Mouse (Mus musculus) kidney, postnatal 0 days (tissue): ENCODE measurements around the gene Abcc8. TPM values are rescaled to one million over a fixed set of nuclear protein-coding genes. Genes with fewer than 3 reads are reported as not detected.

ENCODE experiments used
- ATAC-seq: fragments of 200-750 bp; cut with Nextera tagmentation; replicated peaks from 2 replicates; pipeline ENCODE4 v1.8.0; 2017; ENCODE audit warnings: low read depth, moderate number of reproducible peaks, moderate TSS enrichment, moderate library complexity; ENCODE audit not compliant: low FRiP score
- DNase-seq: peaks from one replicate; pipeline ENCODE4 v3.0.0-alpha.2; 2016; ENCODE audit warnings: low spot score
- H3K27ac ChIP-seq: fragments of 300-500 bp; sonication (generic); 2 replicates; pipeline ENCODE4 v1.5.1; 2014; ENCODE audit warnings: mild to moderate bottlenecking
- H3K27me3 ChIP-seq: fragments of 300-500 bp; sonication (generic); 2 replicates; pipeline ENCODE4 v1.6.1; 2014; ENCODE audit warnings: low read length, mixed read lengths; ENCODE audit not compliant: insufficient read depth
- H3K36me3 ChIP-seq: fragments of 300-500 bp; sonication (generic); 2 replicates; pipeline ENCODE4 v1.6.1; 2014; ENCODE audit warnings: low read length, mixed read lengths; ENCODE audit not compliant: insufficient read depth
- H3K4me1 ChIP-seq: fragments of 300-500 bp; sonication (generic); replicated peaks from 2 replicates; pipeline ENCODE4 v1.6.1; 2014; ENCODE audit warnings: antibody characterized with exemption, low read length, mixed read lengths; ENCODE audit not compliant: insufficient read depth
- H3K4me2 ChIP-seq: fragments of 300-500 bp; sonication (generic); 2 replicates; pipeline ENCODE4 v1.6.1; 2014; ENCODE audit warnings: mild to moderate bottlenecking, low read length, moderate library complexity, mixed read lengths
- H3K4me3 ChIP-seq: fragments of 300-500 bp; sonication (generic); replicated peaks from 2 replicates; pipeline ENCODE4 v1.5.1; 2014; ENCODE audit warnings: low read depth, low read length
- H3K9ac ChIP-seq: fragments of 300-500 bp; sonication (generic); 2 replicates; pipeline ENCODE4 v1.6.1; 2014; ENCODE audit warnings: low read depth, low read length
- H3K9me3 ChIP-seq: fragments of 300-500 bp; sonication (generic); replicated peaks from 2 replicates; pipeline ENCODE4 v1.6.1; 2016; ENCODE audit warnings: low read length, inconsistent platforms, mixed read lengths
- CTCF ChIP-seq: IDR thresholded peaks from 2 replicates; pipeline ENCODE4 v1.5.1; 2016; ENCODE audit warnings: antibody characterized with exemption, low read depth, mild to moderate bottlenecking, moderate library complexity
- WGBS: fragments of 180-500 bp; shearing (Covaris S2); extraction: QIAGEN DNeasy Blood & Tissue Kit; methylation state at CpG from one replicate; pipeline ENCODE4 v1.1.7; 2014; 5-methylcytosine and 5-hydroxymethylcytosine counted together
- polyA plus RNA-seq: library from polyadenylated mRNA; unstranded; fragments of >200 nt; fragmentation: Nextera tagmentation; extraction: Ambion mirVana; gene quantifications from 2 replicates; pipeline ENCODE4 v1.2.1, GENCODE M21; 2015

Gene Abcc8
- polyA plus RNA-seq, 1 experiment from 2014 or later, result 1.1 TPM

- Histone ChIP-seq H3K4me3 (no peak overlapping the region), H3K4me2 (no peak overlapping the region), H3K9me3 (no peaks in the 10 kb centered on the region), H3K27me3 (no peaks in the 10 kb centered on the region), H3K9ac (no peak overlapping the region), H3K36me3 (no peaks in the 10 kb centered on the region), H3K27ac (no peak overlapping the region), H3K4me1 (no peaks in the 10 kb centered on the region)
- TF ChIP-seq CTCF, result no peak
- ATAC-seq, result no peak
- no peak for DNase-seq
- WGBS, result 88% methylated on average over 7 of the region's 7 CpGs
Observed at GRCm38 (mm10) chr7:46146675-46147308, 33.0 kb downstream of the Abcc8 start.

DNA sequence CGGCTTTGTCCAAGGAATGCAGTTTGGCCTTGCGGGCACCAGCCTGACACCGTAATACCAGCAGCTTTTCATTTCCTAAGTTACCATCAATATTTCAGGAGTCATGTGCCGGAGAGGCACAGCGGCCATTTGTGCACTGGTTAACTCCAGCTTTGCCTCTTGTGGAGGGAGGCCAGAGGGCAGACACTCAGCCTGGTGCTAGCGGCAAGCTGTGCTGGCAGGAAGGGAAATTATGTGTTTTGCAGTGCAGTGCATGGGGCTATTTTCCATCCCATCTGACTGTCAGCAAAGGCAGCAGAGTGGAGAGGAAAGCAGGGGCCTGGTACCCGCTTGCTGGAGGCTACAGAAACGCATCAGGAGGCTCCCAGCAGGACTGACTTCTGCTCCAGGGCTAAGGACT, 35.8 kb downstream of the Abcc8 start:
- no peak overlapping the region for H3K27ac ChIP-seq
- H3K36me3 ChIP-seq, result no peaks in the 10 kb centered on the region
- TF ChIP-seq CTCF, result no peak
- H3K4me1 ChIP-seq, result no peaks in the 10 kb centered on the region
- no peaks in the 10 kb centered on the region for H3K27me3 ChIP-seq
- WGBS, result 77% methylated on average over 8 of the region's 8 CpGs
- no peak overlapping the region for H3K9ac ChIP-seq
- ATAC-seq (no peak), DNase-seq (no peak)
- H3K9me3 ChIP-seq, result no peaks in the 10 kb centered on the region
- H3K4me2 ChIP-seq, result no peak overlapping the region
- no peak overlapping the region for H3K4me3 ChIP-seq

- WGBS, result 25% methylated on average over 7 of the region's 7 CpGs
- TF ChIP-seq CTCF, result no peak
- no peak for ATAC-seq
- H3K9me3 ChIP-seq, result no peaks in the 10 kb centered on the region
- no peak overlapping the region for H3K27ac ChIP-seq
- H3K4me3 ChIP-seq, result no peak overlapping the region
- no peaks in the 10 kb centered on the region for H3K36me3 ChIP-seq
- no peaks in the 10 kb centered on the region for H3K27me3 ChIP-seq
- H3K4me2 ChIP-seq, result no peak overlapping the region
- no peaks in the 10 kb centered on the region for H3K4me1 ChIP-seq
- DNase-seq, result no peak
- H3K9ac ChIP-seq, result no peak overlapping the region
Observed at GRCm38 (mm10) chr7:46138329-46138930, 41.4 kb downstream of the Abcc8 start.

DNA sequence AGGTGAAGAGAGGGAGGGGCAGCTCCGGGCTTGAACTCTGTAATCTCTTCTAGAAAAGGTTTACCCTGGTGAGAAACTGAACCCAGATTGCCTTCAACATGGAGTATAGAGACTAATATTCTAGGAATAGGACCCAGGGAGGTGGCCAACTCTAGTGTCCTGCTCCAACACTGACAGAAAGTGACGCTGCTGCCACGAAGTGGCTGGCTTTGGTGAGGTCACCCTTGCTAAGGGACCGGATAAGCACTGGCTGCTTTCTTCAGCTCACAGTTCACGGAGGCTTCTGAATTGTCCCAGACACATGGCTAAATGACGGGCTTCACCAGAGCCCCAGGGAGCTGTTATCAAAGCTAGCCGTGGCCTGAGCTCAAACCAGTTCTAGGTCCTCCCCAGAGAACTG, 46.0 kb downstream of the Abcc8 start:
- ATAC-seq (no peak), DNase-seq (no peak)
- H3K4me2 ChIP-seq, result no peak overlapping the region
- H3K27ac ChIP-seq, result no peak overlapping the region
- no peak for TF ChIP-seq CTCF
- H3K4me3 ChIP-seq, result no peak overlapping the region
- WGBS, result 30% methylated on average over 7 of the region's 7 CpGs
- H3K27me3 ChIP-seq, result no peaks in the 10 kb centered on the region
- H3K4me1 ChIP-seq, result no peaks in the 10 kb centered on the region
- H3K36me3 ChIP-seq, result no peaks in the 10 kb centered on the region
- no peak overlapping the region for H3K9ac ChIP-seq
- H3K9me3 ChIP-seq, result no peaks in the 10 kb centered on the region

- WGBS, result 89% methylated on average over 12 of the region's 12 CpGs
- TF ChIP-seq CTCF, result no peak
- no peak for ATAC-seq
Observed at GRCm38 (mm10) chr7:46132229-46132628, 47.6 kb downstream of the Abcc8 start.

GRCm38 (mm10) chr7:46131806-46132205, 48.0 kb downstream of the Abcc8 start:
- DNase-seq (no peak), ATAC-seq (no peak)
- H3K27ac ChIP-seq, result no peak overlapping the region

More at GRCm38 (mm10) chr7:46132229-46132628, 47.6 kb downstream of the Abcc8 start:
- H3K27ac ChIP-seq, result no peak overlapping the region
- H3K9ac ChIP-seq, result no peak overlapping the region
- no peaks in the 10 kb centered on the region for H3K9me3 ChIP-seq
- no peak overlapping the region for H3K4me3 ChIP-seq
- no peak for DNase-seq
- no peak overlapping the region for H3K4me2 ChIP-seq
- no peaks in the 10 kb centered on the region for H3K27me3 ChIP-seq
- no peaks in the 10 kb centered on the region for H3K4me1 ChIP-seq
- H3K36me3 ChIP-seq, result no peaks in the 10 kb centered on the region

GRCm38 (mm10) chr7:46131266-46131665, 48.6 kb downstream of the Abcc8 start:
- no peaks in the 10 kb centered on the region for H3K36me3 ChIP-seq
- H3K4me2 ChIP-seq, result no peak overlapping the region
- H3K9me3 ChIP-seq, result no peaks in the 10 kb centered on the region
- DNase-seq (no peak), ATAC-seq (no peak)
- WGBS, result 20% methylated on average over 3 of the region's 3 CpGs
- H3K9ac ChIP-seq, result no peak overlapping the region
- no peaks in the 10 kb centered on the region for H3K27me3 ChIP-seq
- no peak overlapping the region for H3K27ac ChIP-seq
- no peak for TF ChIP-seq CTCF
- H3K4me1 ChIP-seq, result no peaks in the 10 kb centered on the region
- H3K4me3 ChIP-seq, result no peak overlapping the region

More at GRCm38 (mm10) chr7:46131806-46132205, 48.0 kb downstream of the Abcc8 start:
- Histone ChIP-seq H3K36me3 (no peaks in the 10 kb centered on the region), H3K4me2 (no peak overlapping the region), H3K9me3 (no peaks in the 10 kb centered on the region), H3K27me3 (no peaks in the 10 kb centered on the region), H3K9ac (no peak overlapping the region), H3K4me3 (no peak overlapping the region), H3K4me1 (no peaks in the 10 kb centered on the region)
- TF ChIP-seq CTCF, result no peak
- WGBS, result 54% methylated on average over 8 of the region's 8 CpGs
